In genomic region chr8:122280156-122280555, GRCm38 (mm10) we compare ENCODE assay signal across 10 mouse cellular contexts. TPM values are rescaled to one million over a fixed set of nuclear protein-coding genes. Genes with fewer than 3 reads are reported as not detected.
DNase-seq lines count a peak whose midpoint lies in the region; ATAC-seq lines count a peak whose summit lies in the region.
"Had no signal": no experiment of that assay in that cellular context is flagged by ENCODE, and none has a peak within 500 bp of the region (broad histone marks: within the 10 kb centered on the region; RNA-seq: fewer than 3 reads in every experiment).

No protein-coding gene starts in this region.

- H3K4me2 ChIP-seq in hindbrain, embryonic 12.5 days (replicated peaks): no peak overlapping the region
- no peak overlapping the region; the same call in 1 of the 2 replicates for H3K4me2 ChIP-seq in stomach, embryonic 15.5 days

- peak overlapping the region; percentile 73; the same call in 1 of the 2 replicates for H3K4me3 ChIP-seq in hindbrain, embryonic 10.5 days
- H3K4me3 ChIP-seq in hindbrain, embryonic 12.5 days: no peak overlapping the region
- H3K4me3 ChIP-seq in megakaryocyte, embryonic 14.5 days (replicated peaks): peak overlapping the region; percentile 98
- no peak overlapping the region for H3K4me3 ChIP-seq in stomach, embryonic 15.5 days (replicated peaks)

- peaks cover 77% of the 10 kb centered on the region for H3K4me1 ChIP-seq in hindbrain, embryonic 10.5 days (replicated peaks)
- H3K4me1 ChIP-seq in hindbrain, embryonic 12.5 days: peaks cover 44% of the 10 kb centered on the region
- peaks cover 76% of the 10 kb centered on the region for H3K4me1 ChIP-seq in megakaryocyte, embryonic 14.5 days
- peaks cover 39% of the 10 kb centered on the region for H3K4me1 ChIP-seq in stomach, embryonic 15.5 days

- no peaks in the 10 kb centered on the region for H3K9me3 ChIP-seq in hindbrain, embryonic 10.5 days
- no peaks in the 10 kb centered on the region for H3K9me3 ChIP-seq in hindbrain, embryonic 12.5 days (replicated peaks)
- no peaks in the 10 kb centered on the region for H3K9me3 ChIP-seq in megakaryocyte, embryonic 14.5 days
- H3K9me3 ChIP-seq in stomach, embryonic 15.5 days: no peaks in the 10 kb centered on the region
- H3K9me3 ChIP-seq: embryonic facial prominence, embryonic 12.5 days had no signal

- H3K27ac ChIP-seq in hindbrain, embryonic 10.5 days: peak overlapping the region; percentile 89; the same call in 1 of the 2 replicates
- H3K27ac ChIP-seq in hindbrain, embryonic 12.5 days: no peak overlapping the region
- H3K27ac ChIP-seq in stomach, embryonic 15.5 days: 0 out of 2 replicates have a peak overlapping the region, but pooled peaks have one; percentile 83

- H3K36me3 ChIP-seq in hindbrain, embryonic 10.5 days: no peaks in the 10 kb centered on the region
- H3K36me3 ChIP-seq in hindbrain, embryonic 12.5 days: no peaks in the 10 kb centered on the region
- peaks cover 31% of the 10 kb centered on the region for H3K36me3 ChIP-seq in megakaryocyte, embryonic 14.5 days (replicated peaks; ENCODE audit: low read length)
- H3K36me3 ChIP-seq in stomach, embryonic 15.5 days: no peaks in the 10 kb centered on the region
- H3K36me3 ChIP-seq: embryonic facial prominence, embryonic 12.5 days had no signal

- H3K27me3 ChIP-seq in hindbrain, embryonic 10.5 days (ENCODE audit: insufficient read depth, poor library complexity, severe bottlenecking): peaks cover 55% of the 10 kb centered on the region
- H3K27me3 ChIP-seq in hindbrain, embryonic 12.5 days: peaks cover 23% of the 10 kb centered on the region
- H3K27me3 ChIP-seq in megakaryocyte, embryonic 14.5 days (replicated peaks): no peaks in the 10 kb centered on the region
- H3K27me3 ChIP-seq in stomach, embryonic 15.5 days (replicated peaks): no peaks in the 10 kb centered on the region

- WGBS in hindbrain, embryonic 10.5 days: 76% methylated on average over 4 of the region's 4 CpGs
- 81% methylated on average over 4 of the region's 4 CpGs for WGBS in hindbrain, embryonic 12.5 days
- WGBS in stomach, embryonic 15.5 days: 59% methylated on average over 4 of the region's 4 CpGs

- ATAC-seq in hindbrain, embryonic 12.5 days (ENCODE audit: low FRiP score): no peak
- ATAC-seq in megakaryocyte, adult 5-6 weeks (ENCODE audit: poor library complexity, severe bottlenecking): no peak
- no peak for ATAC-seq in stomach, embryonic 15.5 days (ENCODE audit: insufficient read depth, low FRiP score, low read depth)
- no peak for ATAC-seq in megakaryocyte-erythroid progenitor cell, adult 5-6 weeks (replicated peaks; ENCODE audit: low FRiP score, low TSS enrichment, poor library complexity, severe bottlenecking)

- no peak overlapping the region for H3K9ac ChIP-seq in hindbrain, embryonic 12.5 days
- H3K9ac ChIP-seq in stomach, embryonic 15.5 days: no peak overlapping the region

- DNase-seq in adrenal gland, adult (ENCODE audit: inconsistent age in 2 of 2, low spot score in 1 of 2): peak; percentile 49 to 66
- no peak for DNase-seq in adrenal gland, adult 18-20 months (ENCODE audit: low spot score in 2 of 2)
- no peak for DNase-seq in hindbrain, embryonic 10.5 days (ENCODE audit: low spot score)
- DNase-seq: retina, postnatal 1 day had no signal

RNA-seq across cellular contexts. Expression of gene Zfpm1, which starts 1.8 kb away (rescaled TPM):
- total RNA-seq in adrenal gland, adult 18-20 months (2021): 10 to 100 TPM; 11.8 to 14.2 TPM
- polyA plus RNA-seq in hindbrain, embryonic 10.5 days (2016; fragmentation: Nextera tagmentation; extraction: Ambion mirVana): 1.6 and 2.4 TPM in 2 replicates
- polyA plus RNA-seq in hindbrain, embryonic 12.5 days (2016; fragmentation: Nextera tagmentation; extraction: Ambion mirVana): 2.5 and 3.3 TPM in 2 replicates
- polyA plus RNA-seq in megakaryocyte, embryonic 14.5 days (2012; ENCODE audit: insufficient read depth, low replicate concordance): 1,238 and 3,030 TPM in 2 replicates
- total RNA-seq in megakaryocyte, adult 5-6 weeks (2015): 4.3 and 4.5 TPM in 2 replicates
- 4.8 and 5.6 TPM in 2 replicates for total RNA-seq in megakaryocyte, adult 5-6 weeks (2017)
- 5.6 and 5.7 TPM in 2 replicates for polyA plus RNA-seq in stomach, embryonic 15.5 days (2015; fragmentation: Nextera tagmentation; extraction: Ambion mirVana)
- 188 and 219 TPM in 2 replicates for total RNA-seq in megakaryocyte-erythroid progenitor cell, adult 5-6 weeks (2014; fragmentation: Nextera tagmentation)
- total RNA-seq in megakaryocyte-erythroid progenitor cell, adult 5-6 weeks (2017): 43.8 and 102 TPM in 2 replicates

Comparison
In these comparisons a context has a peak if more than half of its experiments do, and no peak if none do; other contexts are left out.
1. DNase-seq: peak in adrenal gland, adult (2 of 2); none in adrenal gland, adult 18-20 months (0 of 2) and hindbrain, embryonic 10.5 days (single experiment).
2. H3K4me3 ChIP-seq: peak in hindbrain, embryonic 10.5 days (single experiment) and megakaryocyte, embryonic 14.5 days (single experiment); none in hindbrain, embryonic 12.5 days (single experiment) and stomach, embryonic 15.5 days (single experiment).
3. RNA of gene Zfpm1, which starts 1.8 kb away (polyA plus RNA-seq): 1,238 to 3,030 TPM in megakaryocyte, embryonic 14.5 days; 5.6 to 5.7 TPM in stomach, embryonic 15.5 days, 2.5 to 3.3 TPM in hindbrain, embryonic 12.5 days and 1.6 to 2.4 TPM in hindbrain, embryonic 10.5 days; every median in the first group is over 100 times any median in the second.